Comparison of ENCODE assay signal across 8 mouse cellular contexts in genomic region chr2:165195411-165196182, GRCm38 (mm10). TPM values are rescaled to one million over a fixed set of nuclear protein-coding genes. Genes with fewer than 3 reads are reported as not detected.
A peak's percentile ranks its signal among the peaks of the same experiment; 100 is the strongest.
DNase-seq lines count a peak whose midpoint lies in the region; ATAC-seq and TF ChIP-seq lines count a peak whose summit lies in the region.

No protein-coding gene starts in this region.

- H3K4me1 ChIP-seq in kidney, embryonic 15.5 days: peaks cover 20% of the 10 kb centered on the region
- peaks cover 46% of the 10 kb centered on the region for H3K4me1 ChIP-seq in hindbrain, embryonic 10.5 days (replicated peaks)
- H3K4me1 ChIP-seq in midbrain, postnatal 0 days (ENCODE audit: insufficient read depth, low read length): peaks cover 10% of the 10 kb centered on the region
- H3K4me1 ChIP-seq in liver, embryonic 12.5 days: no peaks in the 10 kb centered on the region

- no peaks in the 10 kb centered on the region for H3K9me3 ChIP-seq in kidney, embryonic 15.5 days (replicated peaks)
- H3K9me3 ChIP-seq in hindbrain, embryonic 10.5 days: 0 out of 2 replicates have a peak, but pooled peaks cover 3% of the 10 kb centered on the region
- H3K9me3 ChIP-seq in midbrain, postnatal 0 days (ENCODE audit: low read length): no peaks in the 10 kb centered on the region
- H3K9me3 ChIP-seq in liver, embryonic 12.5 days (replicated peaks): no peaks in the 10 kb centered on the region

- peak overlapping the region; percentile 20 for H3K4me3 ChIP-seq in kidney, embryonic 15.5 days (replicated peaks)
- H3K4me3 ChIP-seq in hindbrain, embryonic 10.5 days: peak overlapping the region; percentile 29
- H3K4me3 ChIP-seq in midbrain, postnatal 0 days (ENCODE audit: low read depth, low read length): no peak overlapping the region
- no peak overlapping the region for H3K4me3 ChIP-seq in liver, embryonic 12.5 days

- H3K36me3 ChIP-seq in kidney, embryonic 15.5 days: no peaks in the 10 kb centered on the region
- no peaks in the 10 kb centered on the region; the same call in 1 of the 2 replicates for H3K36me3 ChIP-seq in hindbrain, embryonic 10.5 days
- H3K36me3 ChIP-seq in midbrain, postnatal 0 days (ENCODE audit: insufficient read depth, low read length): no peaks in the 10 kb centered on the region
- H3K36me3 ChIP-seq in liver, embryonic 12.5 days: no peaks in the 10 kb centered on the region

- WGBS in kidney, embryonic 15.5 days: 3% methylated on average over 32 of the region's 32 CpGs
- WGBS in hindbrain, embryonic 10.5 days: 3% methylated on average over 32 of the region's 32 CpGs
- 6% methylated on average over 32 of the region's 32 CpGs for WGBS in midbrain, postnatal 0 days
- 14% methylated on average over 32 of the region's 32 CpGs for WGBS in liver, embryonic 12.5 days (ENCODE audit: insufficient replicate concordance)

- TF ChIP-seq CTCF in midbrain, postnatal 0 days (IDR thresholded peaks at IDR 0.05): no peak

- H3K27me3 ChIP-seq in kidney, embryonic 15.5 days: peaks cover 99% of the 10 kb centered on the region
- H3K27me3 ChIP-seq in hindbrain, embryonic 10.5 days (ENCODE audit: insufficient read depth, poor library complexity, severe bottlenecking): peaks cover 87% of the 10 kb centered on the region
- H3K27me3 ChIP-seq in midbrain, postnatal 0 days (ENCODE audit: insufficient read depth, low read length): no peaks in the 10 kb centered on the region; the same call in 1 of the 2 replicates
- H3K27me3 ChIP-seq in liver, embryonic 12.5 days (replicated peaks): peaks cover 84% of the 10 kb centered on the region

- peak; percentile 82 for ATAC-seq in kidney, embryonic 15.5 days (replicated peaks; ENCODE audit: low FRiP score)
- peak; percentile 68 for ATAC-seq in midbrain, postnatal 0 days (ENCODE audit: low FRiP score)
- no peak for ATAC-seq in megakaryocyte-erythroid progenitor cell, adult 5-6 weeks (replicated peaks; ENCODE audit: low FRiP score, low TSS enrichment, poor library complexity, severe bottlenecking)
- ATAC-seq in liver, embryonic 12.5 days: no peak

- no peak overlapping the region for H3K9ac ChIP-seq in kidney, embryonic 15.5 days
- H3K9ac ChIP-seq in midbrain, postnatal 0 days (replicated peaks; ENCODE audit: low read length, poor library complexity, severe bottlenecking): 0 out of 2 replicates have a peak overlapping the region, but pooled peaks have one; percentile 29
- no peak overlapping the region for H3K9ac ChIP-seq in liver, embryonic 12.5 days

- H3K27ac ChIP-seq in kidney, embryonic 15.5 days: peak overlapping the region; percentile 47
- H3K27ac ChIP-seq in hindbrain, embryonic 10.5 days: peak overlapping the region; percentile 81
- peak overlapping the region; percentile 59; the same call in 1 of the 2 replicates for H3K27ac ChIP-seq in midbrain, postnatal 0 days (ENCODE audit: low read depth, low read length)
- H3K27ac ChIP-seq in liver, embryonic 12.5 days: no peak overlapping the region

- DNase-seq in kidney, adult 18-20 months: no peak
- peak; percentile 70 for DNase-seq in embryo, embryonic 10 days (ENCODE audit: low spot score)
- DNase-seq in hindbrain, embryonic 10.5 days (ENCODE audit: low spot score): peak; percentile 59
- DNase-seq in midbrain, postnatal 0 days (ENCODE audit: low spot score): peak; percentile 73
- DNase-seq in layer of hippocampus, adult 9-10 months (ENCODE audit: low spot score): no peak

- peak overlapping the region; percentile 52 for H3K4me2 ChIP-seq in kidney, embryonic 15.5 days
- peak overlapping the region; percentile 18; the same call in 1 of the 2 replicates for H3K4me2 ChIP-seq in midbrain, postnatal 0 days (ENCODE audit: low read depth, low read length, poor library complexity, severe bottlenecking)
- H3K4me2 ChIP-seq in liver, embryonic 12.5 days: no peak overlapping the region

RNA-seq across cellular contexts. Expression of gene Cdh22, which starts 39.1 kb away (rescaled TPM):
- 0.78 and 1.1 TPM in 2 replicates for polyA plus RNA-seq in kidney, embryonic 15.5 days (2015; fragmentation: Nextera tagmentation; extraction: Ambion mirVana)
- polyA plus RNA-seq in hindbrain, embryonic 10.5 days (2016; fragmentation: Nextera tagmentation; extraction: Ambion mirVana): 4.4 and 8.7 TPM in 2 replicates
- 41.3 and 47.9 TPM in 2 replicates for total RNA-seq in midbrain, postnatal 0 days (2014; rRNA removed)
- 21.9 and 23.2 TPM in 2 replicates for polyA plus RNA-seq in midbrain, postnatal 0 days (2015; fragmentation: Nextera tagmentation; extraction: Ambion mirVana)
- not detected in 2 replicates for total RNA-seq in megakaryocyte-erythroid progenitor cell, adult 5-6 weeks (2014; fragmentation: Nextera tagmentation)
- not detected in 2 replicates for total RNA-seq in megakaryocyte-erythroid progenitor cell, adult 5-6 weeks (2017)
- 0.04 and 0.07 TPM in 2 replicates for polyA plus RNA-seq in liver, embryonic 12.5 days (2016; fragmentation: Nextera tagmentation; extraction: Ambion mirVana)

Comparison
In these comparisons a context has a peak if more than half of its experiments do, and no peak if none do; other contexts are left out.
1. ATAC-seq: peak in kidney, embryonic 15.5 days (single experiment) and midbrain, postnatal 0 days (single experiment); none in megakaryocyte-erythroid progenitor cell, adult 5-6 weeks (single experiment) and liver, embryonic 12.5 days (single experiment).
2. H3K4me3 ChIP-seq: peak in kidney, embryonic 15.5 days (single experiment) and hindbrain, embryonic 10.5 days (single experiment); none in midbrain, postnatal 0 days (single experiment) and liver, embryonic 12.5 days (single experiment).
3. DNase-seq: peak in embryo, embryonic 10 days (single experiment), hindbrain, embryonic 10.5 days (single experiment) and midbrain, postnatal 0 days (single experiment); none in kidney, adult 18-20 months (single experiment) and layer of hippocampus, adult 9-10 months (single experiment).